Mouse (Mus musculus): Measurements from ENCODE around the gene Gm47791.

DNA sequence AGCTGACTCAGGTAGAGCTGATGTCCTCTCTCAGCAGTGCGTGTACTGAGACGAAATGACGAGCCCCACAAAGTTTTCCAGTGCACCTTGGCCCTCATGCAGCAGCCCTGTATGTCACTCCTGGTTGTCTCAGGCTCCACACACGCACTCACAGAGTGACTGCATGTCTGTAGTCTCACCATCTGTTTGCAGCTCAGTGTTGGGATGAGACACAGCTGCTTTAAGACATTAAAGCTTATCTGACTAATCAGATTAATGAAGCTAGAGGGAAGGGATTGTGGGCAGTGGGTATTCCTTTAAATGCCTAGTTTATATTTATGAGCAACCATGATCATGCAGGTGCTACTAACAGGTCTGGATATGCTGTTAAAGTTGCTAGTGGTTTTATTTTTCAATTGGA lies 24.6 kb downstream of the Gm47791 start:
- no peak for TF ChIP-seq CTCF (IDR thresholded peaks at IDR 0.05; ENCODE audit: extremely low read depth, insufficient read length, insufficient replicate concordance, low read depth, low read length)
- no peak for TF ChIP-seq POLR2A (IDR thresholded peaks at IDR 0.05; ENCODE audit: low read depth, low read length)
